Mouse (Mus musculus) ES-E14 (cell line): ENCODE data around the gene Hectd4.

Experiments
- CHD2 ChIP-seq: IDR thresholded peaks from 2 replicates; pipeline ENCODE4 v1.6.1; 2014; ENCODE audit warnings: mild to moderate bottlenecking, low read depth, low read length, inconsistent platforms
- HCFC1 ChIP-seq: IDR thresholded peaks from 2 replicates; pipeline ENCODE4 v1.6.1; 2012; ENCODE audit warnings: low read length, inconsistent platforms, borderline replicate concordance; ENCODE audit not compliant: insufficient read depth
- ZNF384 ChIP-seq: IDR thresholded peaks from 2 replicates; pipeline ENCODE4 v1.6.1; 2012; ENCODE audit warnings: low read depth, low read length, inconsistent platforms

DNA sequence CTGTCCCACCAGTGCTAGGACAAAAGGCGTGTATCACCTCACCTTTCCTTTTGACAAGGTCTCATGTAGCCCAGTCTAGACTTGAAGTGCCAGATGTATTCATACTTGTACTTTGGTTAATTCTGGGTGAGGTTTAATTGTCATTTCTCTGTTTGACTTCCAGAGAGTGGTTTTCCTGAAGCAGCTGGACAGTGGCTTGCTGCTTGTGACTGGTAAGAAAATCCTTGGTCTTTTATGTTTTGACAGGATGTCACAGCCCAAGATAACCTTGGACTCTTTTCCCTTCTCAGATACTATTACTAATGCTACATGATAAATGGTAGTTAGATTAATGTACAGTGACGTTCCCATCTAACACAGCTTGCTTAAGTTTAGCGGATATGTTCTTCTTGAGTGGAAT lies 13.0 kb upstream of the Hectd4 start:
- TF ChIP-seq ZNF384 (no peak), HCFC1 (no peak), CHD2 (no peak)
